Mouse (Mus musculus) stomach, embryonic 14.5 days (tissue): ENCODE data around the gene Zfp36l1. TPM values are rescaled to one million over a fixed set of nuclear protein-coding genes. Genes with fewer than 3 reads are reported as not detected.
"Not testable (repeated sequence)": the region's sequence is repeated elsewhere in the genome, so short reads cannot be mapped to it uniquely, and the experiment has no call there.

Experiments used
- ATAC-seq: fragments of 200-750 bp; cut with Nextera tagmentation; 2 replicates; pipeline ENCODE4 v1.8.0; 2017; ENCODE audit warnings: low read depth, moderate TSS enrichment; ENCODE audit not compliant: insufficient number of reproducible peaks, insufficient read depth, low FRiP score
- H3K27ac ChIP-seq: fragments of 300-500 bp; sonication (generic); 2 replicates; pipeline ENCODE4 v1.5.1; 2014; ENCODE audit warnings: mild to moderate bottlenecking, low read length, moderate library complexity, mixed read lengths
- H3K27me3 ChIP-seq: fragments of 300-500 bp; sonication (generic); 2 replicates; pipeline ENCODE4 v1.6.1; 2014; ENCODE audit warnings: low read length, control low read depth, mixed read lengths; ENCODE audit not compliant: control insufficient read depth, insufficient read depth
- H3K36me3 ChIP-seq: fragments of 300-500 bp; sonication (generic); 2 replicates; pipeline ENCODE4 v1.6.1; 2014; ENCODE audit warnings: mild to moderate bottlenecking, control low read depth, low read length, moderate library complexity, mixed read lengths; ENCODE audit not compliant: control insufficient read depth, insufficient read depth
- H3K4me1 ChIP-seq: fragments of 300-500 bp; sonication (generic); 2 replicates; pipeline ENCODE4 v1.6.1; 2014; ENCODE audit warnings: low read length, control low read depth, mixed read lengths; ENCODE audit not compliant: control insufficient read depth, insufficient read depth
- H3K4me2 ChIP-seq: fragments of 300-500 bp; sonication (generic); replicated peaks from 2 replicates; pipeline ENCODE4 v1.6.1; 2014; ENCODE audit warnings: low read depth, low read length, control low read depth
- H3K4me3 ChIP-seq: fragments of 300-500 bp; sonication (generic); 2 replicates; pipeline ENCODE4 v1.5.1; 2014; ENCODE audit warnings: low read depth, low read length, control low read depth
- H3K9ac ChIP-seq: fragments of 300-500 bp; sonication (generic); replicated peaks from 2 replicates; pipeline ENCODE4 v1.6.1; 2014; ENCODE audit warnings: low read depth, mild to moderate bottlenecking, control low read depth, low read length, moderate library complexity, mixed read lengths
- H3K9me3 ChIP-seq: fragments of 300-500 bp; sonication (generic); 2 replicates; pipeline ENCODE4 v1.6.1; 2016; ENCODE audit warnings: low read depth, low read length, control low read depth; ENCODE audit not compliant: control insufficient read depth
- WGBS: fragments of 180-500 bp; shearing (Covaris S2); extraction: QIAGEN DNeasy Blood & Tissue Kit; methylation state at CpG from one replicate; pipeline ENCODE4 v1.1.7; 2014; 5-methylcytosine and 5-hydroxymethylcytosine counted together
- polyA plus RNA-seq: library from polyadenylated mRNA; unstranded; fragments of >200 nt; fragmentation: Nextera tagmentation; extraction: Ambion mirVana; gene quantifications from 2 replicates; pipeline ENCODE4 v1.2.1, GENCODE M21; 2014

Gene Zfp36l1
- polyA plus RNA-seq, 1 experiment from 2014 or later: 245 TPM

DNA sequence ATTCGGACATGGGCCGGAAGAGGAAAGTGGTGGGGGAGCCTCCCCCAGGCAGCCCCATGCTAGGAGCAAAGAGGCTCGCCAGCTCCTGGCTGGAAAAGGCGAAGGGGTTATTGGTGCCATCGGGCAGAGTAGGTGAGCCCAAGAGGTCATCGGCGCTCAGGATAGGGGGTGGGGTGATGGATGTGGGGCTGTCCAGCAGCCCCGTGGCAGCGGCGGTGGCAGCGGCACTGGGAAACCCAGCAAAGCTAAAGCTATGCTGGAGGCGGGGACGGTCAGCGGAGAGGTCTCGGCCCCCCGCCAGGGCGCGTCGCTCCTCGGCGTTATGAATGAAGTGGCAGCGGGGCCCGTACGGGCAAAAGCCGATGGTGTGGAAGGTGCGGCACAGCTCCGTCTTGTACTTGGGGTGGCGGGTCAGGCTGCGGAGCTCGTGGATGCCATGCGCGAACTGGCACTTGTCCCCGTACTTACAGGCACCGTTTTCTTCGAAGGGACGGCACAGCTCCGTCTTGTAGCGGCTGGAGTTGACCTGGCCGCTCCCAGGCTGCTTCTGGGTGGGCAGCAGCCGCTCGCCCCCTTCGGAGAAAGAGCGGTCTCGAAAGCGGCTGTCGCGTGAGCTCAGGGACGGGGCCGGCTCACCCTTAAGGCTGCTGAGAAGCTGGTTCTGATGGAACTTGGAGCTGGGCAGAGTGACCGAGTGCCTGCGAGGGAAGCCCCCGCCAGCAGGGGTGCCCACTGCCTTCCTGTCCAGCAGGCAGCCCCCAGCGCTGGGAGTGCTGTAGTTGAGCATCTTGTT, 2.9 kb downstream of the Zfp36l1 start:
- 3% methylated on average over 52 of the region's 53 CpGs for WGBS
- no peak for ATAC-seq
- peaks cover 23% of the 10 kb centered on the region; the same call in 1 of the 2 replicates for H3K36me3 ChIP-seq
- H3K4me2 ChIP-seq: peak overlapping the region; percentile 80
- no peaks in the 10 kb centered on the region for H3K4me1 ChIP-seq
- H3K9me3 ChIP-seq: no peaks in the 10 kb centered on the region
- H3K4me3 ChIP-seq: peak overlapping the region; percentile 87
- H3K9ac ChIP-seq: peak overlapping the region; percentile 100
- peak overlapping the region; percentile 99 for H3K27ac ChIP-seq
- no peaks in the 10 kb centered on the region for H3K27me3 ChIP-seq

DNA sequence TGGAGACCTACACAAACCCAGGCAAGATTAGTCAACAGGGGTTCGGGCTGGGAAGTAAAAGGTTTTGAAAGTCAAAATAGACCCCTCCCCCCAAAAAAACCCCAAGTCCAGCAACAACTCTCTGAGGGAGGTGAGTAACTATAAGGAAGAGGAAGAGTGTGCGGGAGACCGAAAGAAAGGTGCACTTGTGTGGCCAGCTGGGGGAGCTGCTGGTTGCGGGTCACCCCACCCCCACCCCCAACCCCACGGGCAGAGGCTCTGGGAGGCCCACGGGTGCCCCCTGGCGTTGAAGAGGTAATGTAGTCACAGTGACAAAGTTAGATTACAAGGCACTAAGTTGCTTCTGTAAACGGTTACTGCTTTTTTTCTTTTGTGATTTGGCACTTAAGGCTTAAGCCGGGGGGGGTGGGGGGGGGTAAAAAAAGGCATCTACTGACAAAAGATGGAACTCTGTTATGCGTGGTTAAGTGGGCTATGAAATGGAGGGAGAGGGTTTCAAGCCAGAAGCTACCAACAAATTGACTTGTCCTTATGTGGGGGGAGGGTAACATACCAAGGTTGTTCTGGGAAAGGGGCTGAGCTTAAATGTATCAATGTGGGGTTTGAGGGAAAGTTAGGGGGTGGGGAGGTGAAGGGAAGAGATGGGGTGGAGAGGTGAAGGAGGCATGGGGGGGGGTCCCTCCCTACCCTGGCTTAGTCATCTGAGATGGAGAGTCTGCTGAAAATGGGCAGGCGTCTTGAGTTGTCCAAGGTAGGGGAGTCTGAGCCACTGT, 3.7 kb downstream of the Zfp36l1 start:
- peak overlapping the region; percentile 80 for H3K4me2 ChIP-seq
- not testable (repeated sequence) for H3K4me1 ChIP-seq, H3K9me3 ChIP-seq, ATAC-seq, H3K27me3 ChIP-seq
- peak overlapping the region; percentile 100 for H3K9ac ChIP-seq
- H3K27ac ChIP-seq: peak overlapping the region; percentile 99
- WGBS: 4% methylated on average over 11 of the region's 11 CpGs
- peak overlapping the region; percentile 87 for H3K4me3 ChIP-seq
- H3K36me3 ChIP-seq: peaks cover 23% of the 10 kb centered on the region; the same call in 1 of the 2 replicates

DNA sequence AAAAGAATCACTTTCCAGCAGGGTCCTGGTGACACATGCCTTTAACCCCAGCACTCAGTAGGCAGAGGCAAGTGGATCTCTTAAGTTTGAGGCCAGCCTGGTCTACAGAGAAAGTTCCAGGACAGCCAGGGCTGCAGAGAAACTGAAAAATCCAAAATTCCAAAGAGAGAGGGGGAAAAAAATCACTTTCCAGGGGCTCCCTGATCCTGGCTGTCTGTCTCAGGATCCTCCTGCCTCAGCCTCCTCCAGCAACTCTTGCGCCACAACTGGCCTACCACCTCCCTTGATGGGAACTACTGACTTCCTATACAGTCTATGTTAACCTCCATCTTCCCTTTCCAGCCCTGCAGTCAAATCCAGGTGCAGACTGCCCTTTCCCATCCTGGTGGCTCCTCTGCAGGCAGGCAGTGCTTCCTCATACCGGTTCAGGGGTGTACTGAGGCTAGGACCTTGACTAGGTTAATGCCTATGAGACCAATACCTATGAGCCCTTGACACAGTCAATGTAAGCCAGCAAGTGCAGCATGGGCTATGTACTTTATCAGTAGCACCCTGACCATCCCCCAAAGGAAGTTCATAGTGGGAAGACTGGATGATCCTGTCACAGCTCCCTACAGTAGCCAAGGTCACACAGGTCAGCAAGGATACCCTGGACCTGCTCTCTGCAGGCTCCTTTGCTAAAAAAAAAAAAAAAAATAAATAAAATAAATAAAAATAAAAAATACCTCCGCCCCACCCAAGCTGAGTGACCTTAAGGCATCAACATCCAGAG, 5.7 kb downstream of the Zfp36l1 start:
- Histone ChIP-seq H3K9ac (no peak overlapping the region), H3K36me3 (peaks cover 23% of the 10 kb centered on the region; the same call in 1 of the 2 replicates), H3K4me1 (no peaks in the 10 kb centered on the region; the same call in 1 of the 2 replicates), H3K4me2 (no peak overlapping the region), H3K27me3 (no peaks in the 10 kb centered on the region), H3K4me3 (no peak overlapping the region), H3K27ac (peak overlapping the region; percentile 41; the same call in 1 of the 2 replicates), H3K9me3 (no peaks in the 10 kb centered on the region)
- WGBS: 79% methylated on average over 3 of the region's 3 CpGs
- ATAC-seq: no peak

DNA sequence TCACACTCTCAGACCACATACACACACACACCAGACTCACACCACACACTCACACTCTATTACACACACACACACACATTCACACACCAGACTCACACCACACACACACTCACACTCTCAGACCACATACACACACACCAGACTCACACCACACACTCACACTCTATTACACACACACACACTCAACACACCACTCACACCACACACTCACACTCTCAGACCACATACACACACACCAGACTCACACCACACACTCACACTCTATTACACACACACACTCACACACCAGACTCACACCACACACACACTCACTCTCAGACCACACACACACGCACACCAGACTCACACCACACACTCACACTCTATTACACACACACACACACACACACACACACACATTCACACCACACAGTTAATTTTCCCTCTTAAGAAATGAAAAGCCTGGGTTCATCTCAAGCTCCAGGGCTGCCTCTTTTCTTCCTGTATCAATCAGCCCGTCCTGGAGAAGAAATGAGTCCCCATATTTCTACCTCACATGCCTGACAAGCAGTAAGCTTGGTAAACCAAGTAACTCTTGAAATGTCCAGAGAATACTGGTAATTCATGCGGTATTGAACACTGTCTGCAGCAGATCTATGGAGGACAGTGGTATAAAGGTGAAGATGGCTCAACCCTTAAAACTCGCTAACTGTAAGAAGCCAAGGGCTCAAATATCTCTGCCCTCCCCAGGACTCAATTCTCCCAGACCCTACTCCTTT, 6.5 kb downstream of the Zfp36l1 start:
- ATAC-seq: no peak
- no peak overlapping the region for H3K9ac ChIP-seq
- 72% methylated on average over 4 of the region's 4 CpGs for WGBS
- H3K27me3 ChIP-seq: no peaks in the 10 kb centered on the region
- H3K27ac ChIP-seq: peak overlapping the region; percentile 41; the same call in 1 of the 2 replicates
- H3K4me3 ChIP-seq: no peak overlapping the region
- no peak overlapping the region for H3K4me2 ChIP-seq
- peaks cover 23% of the 10 kb centered on the region; the same call in 1 of the 2 replicates for H3K36me3 ChIP-seq
- no peaks in the 10 kb centered on the region; the same call in 1 of the 2 replicates for H3K4me1 ChIP-seq
- no peaks in the 10 kb centered on the region for H3K9me3 ChIP-seq

DNA sequence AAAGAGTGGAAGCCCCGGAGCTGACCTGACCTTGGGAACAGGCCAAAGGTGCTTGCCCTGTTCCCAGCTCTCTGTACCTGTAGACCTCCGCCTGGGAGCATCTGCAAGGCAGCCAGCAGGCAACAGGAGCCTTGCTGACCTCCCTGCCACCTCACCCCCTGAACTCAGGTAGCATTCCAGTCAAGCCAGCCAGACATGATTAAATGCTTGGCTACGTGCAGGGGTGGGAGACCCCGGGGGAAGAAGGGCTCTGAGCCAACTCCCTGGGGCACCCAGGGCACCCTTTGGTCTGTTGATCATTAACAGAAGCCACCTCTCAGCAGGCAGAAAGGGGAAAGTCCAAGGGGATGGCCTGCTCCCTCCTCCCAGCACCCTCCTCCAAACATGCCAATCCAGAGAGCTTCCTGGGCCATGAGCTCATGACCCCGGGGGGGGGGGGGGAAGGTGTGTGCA, 9.3 kb downstream of the Zfp36l1 start:
- Histone ChIP-seq H3K9ac (no peak overlapping the region; the same call in 1 of the 2 replicates), H3K4me2 (peak overlapping the region; percentile 26; the same call in 1 of the 2 replicates), H3K9me3 (no peaks in the 10 kb centered on the region), H3K27ac (peak overlapping the region; percentile 87; the same call in 1 of the 2 replicates), H3K27me3 (no peaks in the 10 kb centered on the region), H3K4me3 (no peak overlapping the region), H3K36me3 (peaks cover 7% of the 10 kb centered on the region; the same call in 1 of the 2 replicates), H3K4me1 (peaks cover 3% of the 10 kb centered on the region; the same call in 1 of the 2 replicates)
- WGBS: 27% methylated on average over 5 of the region's 5 CpGs
- ATAC-seq: peak; percentile 85

DNA sequence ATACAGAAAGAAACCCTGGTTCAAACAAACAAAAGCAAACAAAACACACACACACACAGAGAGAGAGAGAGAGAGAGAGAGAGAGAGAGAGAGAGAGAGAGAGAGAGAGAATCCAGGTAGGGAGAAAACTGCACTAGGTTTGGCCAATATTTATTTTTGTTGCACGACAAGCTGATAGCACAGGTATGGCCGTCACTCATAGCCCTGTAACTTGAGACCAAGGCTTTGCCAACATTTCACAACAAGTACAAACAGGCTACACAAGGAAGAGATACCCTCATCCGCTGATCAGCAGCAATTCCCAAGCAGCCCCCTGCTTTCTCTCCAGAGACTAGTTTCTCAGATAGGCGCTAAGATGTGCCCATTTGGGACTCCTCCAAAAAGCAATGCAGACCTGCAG, 9.7 kb downstream of the Zfp36l1 start:
- WGBS: 40% methylated on average over 4 of the region's 4 CpGs
- Histone ChIP-seq H3K27ac (peak overlapping the region; percentile 87; the same call in 1 of the 2 replicates), H3K4me1 (peaks cover 3% of the 10 kb centered on the region; the same call in 1 of the 2 replicates), H3K36me3 (peaks cover 7% of the 10 kb centered on the region; the same call in 1 of the 2 replicates), H3K9me3 (no peaks in the 10 kb centered on the region), H3K9ac (no peak overlapping the region; the same call in 1 of the 2 replicates), H3K27me3 (no peaks in the 10 kb centered on the region), H3K4me2 (peak overlapping the region; percentile 26; the same call in 1 of the 2 replicates), H3K4me3 (no peak overlapping the region)
- peak; percentile 68 for ATAC-seq

DNA sequence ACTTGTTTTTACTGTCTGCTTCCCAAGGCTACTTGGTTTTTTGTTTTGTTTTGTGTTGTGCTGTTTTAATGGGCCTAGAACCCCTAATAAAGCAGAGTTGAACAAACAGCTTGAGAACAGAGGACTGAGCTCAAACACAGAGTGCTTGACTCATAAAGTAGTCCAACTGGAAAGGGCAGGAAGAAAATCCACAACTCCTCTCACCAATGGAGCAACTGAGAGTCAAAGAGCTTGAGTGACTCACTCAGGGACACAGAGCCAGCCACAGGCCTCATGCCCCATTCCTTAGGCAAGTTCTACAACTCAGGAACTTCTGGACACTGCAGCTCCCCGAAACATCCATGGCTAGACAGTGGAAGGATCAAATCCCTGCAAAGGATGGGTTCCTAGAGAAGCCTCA, 14.0 kb downstream of the Zfp36l1 start:
- no peak overlapping the region for H3K27ac ChIP-seq
- peaks cover 3% of the 10 kb centered on the region; the same call in 1 of the 2 replicates for H3K4me1 ChIP-seq
- H3K9ac ChIP-seq: no peak overlapping the region
- H3K27me3 ChIP-seq: no peaks in the 10 kb centered on the region
- no peaks in the 10 kb centered on the region for H3K36me3 ChIP-seq
- 86% methylated on average over 1 of the region's 1 CpGs for WGBS
- H3K4me2 ChIP-seq: no peak overlapping the region
- no peak overlapping the region for H3K4me3 ChIP-seq
- H3K9me3 ChIP-seq: no peaks in the 10 kb centered on the region
- ATAC-seq: no peak
